Mouse (Mus musculus): Measurements from ENCODE around the gene Acot5. TPM values are rescaled to one million over a fixed set of nuclear protein-coding genes. Genes with fewer than 3 reads are reported as not detected.

The Acot5 gene
- polyA plus RNA-seq (2015; fragmentation: Illumina TruSeq; extraction: RNeasy Lipid Tissue Mini Kit (QIAGEN cat#74804); ENCODE audit: insufficient read depth, low read depth, low replicate concordance), result not detected

DNA sequence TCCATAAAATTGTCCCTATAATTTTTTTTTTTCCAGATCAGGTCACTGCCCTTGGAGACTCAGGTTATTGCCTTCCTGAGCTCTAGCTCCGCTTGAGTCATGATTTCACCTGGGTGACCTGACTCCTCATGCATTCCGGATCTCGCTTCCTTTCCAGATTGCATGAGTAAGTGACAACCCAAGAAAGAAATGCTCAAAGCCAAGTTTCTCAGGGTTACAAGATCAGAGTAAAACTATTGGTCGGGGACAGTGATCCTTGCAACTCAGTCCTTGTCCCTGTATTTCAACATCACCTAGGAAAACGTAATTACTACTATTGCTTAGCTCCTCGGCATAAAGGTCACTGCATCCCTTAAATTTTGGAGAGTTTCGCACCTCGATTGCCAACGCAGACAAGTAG lies at the start of gene Acot5:
TSS of gene Acot5 (plus strand) at position 340 of the 400 bp plus-strand sequence.

DNA sequence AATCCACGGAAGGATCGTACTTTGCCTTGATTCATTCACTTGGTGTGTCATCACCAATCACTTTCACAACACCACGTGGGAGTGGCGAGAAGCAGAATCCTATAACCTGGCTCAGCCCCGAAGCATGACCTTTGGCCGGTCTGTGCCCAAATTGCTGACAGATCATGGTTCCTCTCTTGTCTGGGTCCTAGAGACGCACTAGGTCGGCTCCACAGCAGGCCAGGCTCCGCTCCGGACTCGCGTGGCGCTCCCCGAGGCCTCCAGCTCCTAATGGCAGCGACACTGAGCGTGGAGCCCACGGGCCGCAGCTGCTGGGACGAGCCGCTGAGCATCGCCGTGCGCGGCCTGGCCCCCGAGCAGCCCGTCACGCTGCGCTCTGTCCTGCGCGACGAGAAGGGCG lies 30.9 kb upstream of the Acot5 start, which contains the start of gene Acot4:
TSS of gene Acot4 (plus strand) at position 139 of the 400 bp plus-strand sequence.

DNA sequence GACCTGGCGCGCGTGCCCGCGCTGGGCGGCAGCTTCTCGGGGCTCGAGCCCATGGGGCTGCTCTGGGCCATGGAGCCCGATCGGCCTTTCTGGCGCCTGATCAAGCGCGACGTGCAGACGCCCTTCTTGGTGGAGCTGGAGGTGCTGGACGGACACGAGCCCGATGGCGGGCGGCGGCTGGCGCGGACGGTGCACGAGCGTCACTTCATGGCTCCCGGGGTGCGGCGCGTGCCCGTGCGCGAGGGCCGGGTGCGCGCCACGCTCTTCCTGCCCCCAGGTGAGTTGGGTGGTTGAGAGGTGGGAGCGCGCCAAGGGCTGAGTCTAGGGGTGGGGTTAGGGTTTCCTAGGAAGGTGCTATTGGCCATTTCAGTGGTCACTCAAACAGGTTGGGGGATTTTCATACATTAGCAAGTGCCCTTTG lies 30.4 kb upstream of the Acot5 start, which contains the start of gene Gm49366:
TSS of gene Gm49366 (plus strand) at position 245 of the 421 bp plus-strand sequence.

DNA sequence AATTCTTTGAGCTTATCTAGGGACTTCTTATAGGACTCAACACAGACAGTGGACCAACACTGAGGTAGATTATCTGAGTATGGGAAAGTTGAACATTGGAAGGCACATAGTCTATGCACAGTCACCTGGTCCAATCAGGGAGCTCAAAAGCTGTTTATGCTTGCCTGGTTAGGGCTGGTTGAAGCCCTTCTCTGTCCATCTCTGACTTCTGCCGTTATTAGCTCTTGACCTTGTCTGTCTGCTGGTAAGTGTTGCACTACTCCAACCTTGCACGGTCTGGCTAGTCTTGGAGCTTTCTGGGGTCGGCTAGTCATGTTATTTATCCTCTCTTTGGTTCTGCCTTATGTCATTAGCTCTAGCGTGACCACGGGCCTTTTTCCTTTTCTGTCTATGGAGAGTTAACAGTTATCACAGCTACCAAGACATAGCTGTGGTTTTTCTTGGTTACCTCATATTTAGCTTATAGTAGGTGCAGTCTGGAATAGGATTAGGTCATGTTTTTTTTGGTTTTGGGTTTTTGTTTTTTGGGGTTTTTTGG lies 17.1 kb upstream of the Acot5 start, which contains the start of gene Acot3:
TSS of gene Acot3 (plus strand) at position 208 of the 538 bp plus-strand sequence.

DNA sequence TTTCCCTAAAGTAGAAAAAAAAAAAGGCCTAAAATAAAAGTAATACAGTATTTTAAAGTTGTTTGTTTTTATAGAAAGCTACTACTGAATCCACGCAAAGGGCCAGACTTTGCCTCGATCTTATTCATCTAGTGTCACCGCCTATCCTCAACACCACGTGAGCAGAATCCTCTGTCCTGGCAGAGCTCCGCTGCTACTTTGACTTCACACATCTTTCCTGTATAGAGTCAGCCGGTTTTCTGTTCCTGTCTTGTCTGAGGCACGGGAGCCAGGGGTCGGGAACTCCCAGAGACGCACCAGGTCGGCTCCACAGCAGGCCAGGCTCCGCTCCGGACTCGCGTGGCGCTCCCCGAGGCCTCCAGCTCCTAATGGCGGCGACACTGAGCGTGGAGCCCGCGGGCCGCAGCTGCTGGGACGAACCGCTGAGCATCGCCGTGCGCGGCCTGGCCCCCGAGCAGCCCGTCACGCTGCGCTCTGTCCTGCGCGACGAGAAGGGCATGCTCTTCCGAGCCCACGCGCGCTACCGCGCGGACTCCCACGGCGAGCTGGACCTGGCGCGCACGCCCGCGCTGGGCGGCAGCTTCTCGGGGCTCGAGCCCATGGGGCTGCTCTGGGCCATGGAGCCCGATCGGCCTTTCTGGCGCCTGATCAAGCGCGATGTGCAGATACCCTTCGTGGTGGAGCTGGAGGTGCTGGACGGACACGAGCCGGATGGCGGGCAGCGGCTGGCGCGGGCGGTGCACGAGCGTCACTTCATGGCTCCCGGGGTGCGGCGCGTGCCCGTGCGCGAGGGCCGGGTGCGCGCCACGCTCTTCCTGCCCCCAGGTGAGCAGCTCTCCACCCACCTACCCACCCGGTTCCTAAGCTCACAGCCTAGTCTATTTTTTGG lies 31.7 kb downstream of the Acot5 start, which contains the start of gene Acot6:
TSS of gene Acot6 (plus strand) at position 51 of the 889 bp plus-strand sequence.

DNA sequence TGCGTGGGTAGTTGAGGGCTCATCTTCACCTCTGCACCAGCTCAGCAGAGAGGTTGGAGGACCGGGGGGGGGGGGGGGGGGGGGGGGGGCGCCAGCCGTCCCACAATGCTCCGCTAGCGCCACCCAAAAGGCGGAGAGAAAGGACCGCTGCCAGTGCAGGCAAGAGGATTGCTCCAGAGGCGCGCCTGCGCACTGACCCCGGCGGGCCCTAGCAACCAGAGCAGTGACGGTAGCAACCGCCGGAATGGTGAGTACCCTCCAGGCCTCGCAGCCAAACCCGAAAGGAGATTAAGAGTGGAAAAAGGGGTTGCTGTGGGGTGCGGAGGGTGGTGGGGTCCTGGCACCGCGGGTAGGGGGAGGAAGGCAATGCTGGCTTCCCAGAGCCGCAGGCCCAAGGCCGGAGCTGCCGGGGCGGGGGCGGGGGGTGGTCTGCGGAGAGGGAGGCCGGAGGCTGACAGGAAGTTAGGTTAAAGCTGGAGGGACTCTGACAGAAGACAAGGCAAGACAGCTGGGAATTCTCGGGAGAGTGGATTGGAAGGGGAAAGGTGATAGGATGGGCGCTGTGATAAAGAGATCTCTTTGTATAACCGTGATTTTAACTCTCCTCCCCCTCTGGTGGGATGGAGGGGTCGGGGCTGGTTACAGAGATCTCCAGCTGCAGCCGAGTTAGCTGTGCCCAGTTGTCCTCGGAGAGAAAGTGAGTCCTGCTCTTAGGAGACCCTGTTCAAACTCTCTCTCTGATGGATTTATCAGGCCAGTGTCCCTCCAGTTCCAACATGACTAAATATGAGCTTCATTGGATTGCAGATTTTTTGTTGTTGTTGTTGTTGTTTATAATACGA lies 45.2 kb downstream of the Acot5 start, which contains the start of gene Dnal1:
TSS of gene Dnal1 (plus strand) at position 214 of the 842 bp plus-strand sequence.

Other genes with a start within 250 kb of the Acot5 start
- gene Numb, start 147.4 kb upstream of the Acot5 start, polyA plus RNA-seq (2015; fragmentation: Illumina TruSeq; extraction: RNeasy Lipid Tissue Mini Kit (QIAGEN cat#74804); ENCODE audit: insufficient read depth, low read depth, low replicate concordance), result 12.0 TPM
- 1.8 TPM for gene Riox1, start 118.7 kb upstream of the Acot5 start, polyA plus RNA-seq (2015; fragmentation: Illumina TruSeq; extraction: RNeasy Lipid Tissue Mini Kit (QIAGEN cat#74804); ENCODE audit: insufficient read depth, low read depth, low replicate concordance)
- gene Heatr4, start 84.5 kb upstream of the Acot5 start, polyA plus RNA-seq (2015; fragmentation: Illumina TruSeq; extraction: RNeasy Lipid Tissue Mini Kit (QIAGEN cat#74804); ENCODE audit: insufficient read depth, low read depth, low replicate concordance), result not detected
- 0.81 TPM for gene Acot2, start 81.5 kb upstream of the Acot5 start, polyA plus RNA-seq (2015; fragmentation: Illumina TruSeq; extraction: RNeasy Lipid Tissue Mini Kit (QIAGEN cat#74804); ENCODE audit: insufficient read depth, low read depth, low replicate concordance)
- 7.5 TPM for gene Acot1, start 59.8 kb upstream of the Acot5 start, polyA plus RNA-seq (2015; fragmentation: Illumina TruSeq; extraction: RNeasy Lipid Tissue Mini Kit (QIAGEN cat#74804); ENCODE audit: insufficient read depth, low read depth, low replicate concordance)
- 0.13 TPM for gene Acot4, start 30.9 kb upstream of the Acot5 start, polyA plus RNA-seq (2015; fragmentation: Illumina TruSeq; extraction: RNeasy Lipid Tissue Mini Kit (QIAGEN cat#74804); ENCODE audit: insufficient read depth, low read depth, low replicate concordance)
- gene Gm49366, start 30.4 kb upstream of the Acot5 start, polyA plus RNA-seq (2015; fragmentation: Illumina TruSeq; extraction: RNeasy Lipid Tissue Mini Kit (QIAGEN cat#74804); ENCODE audit: insufficient read depth, low read depth, low replicate concordance), result not detected
- gene Acot3, start 17.2 kb upstream of the Acot5 start, polyA plus RNA-seq (2015; fragmentation: Illumina TruSeq; extraction: RNeasy Lipid Tissue Mini Kit (QIAGEN cat#74804); ENCODE audit: insufficient read depth, low read depth, low replicate concordance), result not detected
- 1.3 TPM for gene Acot6, start 31.3 kb downstream of the Acot5 start, polyA plus RNA-seq (2015; fragmentation: Illumina TruSeq; extraction: RNeasy Lipid Tissue Mini Kit (QIAGEN cat#74804); ENCODE audit: insufficient read depth, low read depth, low replicate concordance)
- gene Dnal1, start 45.0 kb downstream of the Acot5 start, polyA plus RNA-seq (2015; fragmentation: Illumina TruSeq; extraction: RNeasy Lipid Tissue Mini Kit (QIAGEN cat#74804); ENCODE audit: insufficient read depth, low read depth, low replicate concordance), result 3.5 TPM
- not detected for gene Pnma1, start 79.2 kb downstream of the Acot5 start, polyA plus RNA-seq (2015; fragmentation: Illumina TruSeq; extraction: RNeasy Lipid Tissue Mini Kit (QIAGEN cat#74804); ENCODE audit: insufficient read depth, low read depth, low replicate concordance)
- gene Elmsan1, start 149.6 kb downstream of the Acot5 start, polyA plus RNA-seq (2015; fragmentation: Illumina TruSeq; extraction: RNeasy Lipid Tissue Mini Kit (QIAGEN cat#74804); ENCODE audit: insufficient read depth, low read depth, low replicate concordance), result 3.9 TPM
- gene Ptgr2, start 215.9 kb downstream of the Acot5 start, polyA plus RNA-seq (2015; fragmentation: Illumina TruSeq; extraction: RNeasy Lipid Tissue Mini Kit (QIAGEN cat#74804); ENCODE audit: insufficient read depth, low read depth, low replicate concordance), result 7.3 TPM
- 12.5 TPM for gene Zfp410, start 247.5 kb downstream of the Acot5 start, polyA plus RNA-seq (2015; fragmentation: Illumina TruSeq; extraction: RNeasy Lipid Tissue Mini Kit (QIAGEN cat#74804); ENCODE audit: insufficient read depth, low read depth, low replicate concordance)